Mouse (Mus musculus) forebrain, postnatal 0 days (tissue): ENCODE data around the gene Scly. TPM values are rescaled to one million over a fixed set of nuclear protein-coding genes. Genes with fewer than 3 reads are reported as not detected.

Source experiments
- ATAC-seq: fragments of 200-750 bp; cut with Nextera tagmentation; 2 replicates; pipeline ENCODE4 v1.8.0; 2017; ENCODE audit warnings: mild to moderate bottlenecking, moderate library complexity
- DNase-seq: peaks from one replicate; pipeline ENCODE4 v3.0.0-alpha.2; 2015
- H3K27ac ChIP-seq: fragments of 300-500 bp; sonication (generic); 2 replicates; pipeline ENCODE4 v1.5.1; 2014; ENCODE audit warnings: low read depth, mild to moderate bottlenecking, antibody characterized with exemption, low read length, moderate library complexity, mixed read lengths
- H3K27me3 ChIP-seq: fragments of 300-500 bp; sonication (generic); 2 replicates; pipeline ENCODE4 v1.6.1; 2014; ENCODE audit warnings: mild to moderate bottlenecking, low read length, mixed read lengths; ENCODE audit not compliant: insufficient read depth
- H3K36me3 ChIP-seq: fragments of 300-500 bp; sonication (generic); 2 replicates; pipeline ENCODE4 v1.6.1; 2014; ENCODE audit warnings: mild to moderate bottlenecking, moderate library complexity; ENCODE audit not compliant: insufficient read depth
- H3K4me1 ChIP-seq: fragments of 300-500 bp; sonication (generic); 2 replicates; pipeline ENCODE4 v1.6.1; 2014; ENCODE audit warnings: antibody characterized with exemption; ENCODE audit not compliant: insufficient read depth
- H3K4me2 ChIP-seq: fragments of 300-500 bp; sonication (generic); 2 replicates; pipeline ENCODE4 v1.6.1; 2014; ENCODE audit warnings: low read depth, mild to moderate bottlenecking, moderate library complexity
- H3K4me3 ChIP-seq: fragments of 300-500 bp; sonication (generic); 2 replicates; pipeline ENCODE4 v1.5.1; 2014; ENCODE audit warnings: low read depth, low read length, mixed read lengths
- H3K9ac ChIP-seq: fragments of 300-500 bp; sonication (generic); 2 replicates; pipeline ENCODE4 v1.6.1; 2014; ENCODE audit warnings: mild to moderate bottlenecking
- H3K9me3 ChIP-seq: fragments of 300-500 bp; sonication (generic); 2 replicates; pipeline ENCODE4 v1.6.1; 2016; ENCODE audit warnings: low read length
- CTCF ChIP-seq: sonication (generic); IDR thresholded peaks from 2 replicates; pipeline ENCODE4 v1.5.1; 2016; ENCODE audit warnings: antibody characterized with exemption, control low read depth, low read depth
- WGBS: fragments of 180-500 bp; shearing (Covaris S2); extraction: QIAGEN DNeasy Blood & Tissue Kit; methylation state at CpG from one replicate; pipeline ENCODE4 v1.1.7; 2014; 5-methylcytosine and 5-hydroxymethylcytosine counted together
- polyA plus RNA-seq: library from polyadenylated mRNA; unstranded; fragments of >200 nt; fragmentation: Nextera tagmentation; extraction: Ambion mirVana; gene quantifications from 2 replicates; pipeline ENCODE4 v1.2.1, GENCODE M21; 2015
- total RNA-seq: library from RNA; depleted of rRNA; stranded (reverse); fragments of >200 nt; gene quantifications from 2 replicates; pipeline ENCODE4 v1.2.3, GENCODE M21; 2014

The Scly gene
- total and polyA plus RNA-seq, 2 experiments from 2014 or later, result 6.4 to 8.7 TPM

- Histone ChIP-seq H3K36me3 (0 out of 2 replicates have a peak, but pooled peaks cover 3% of the 10 kb centered on the region), H3K4me1 (no peaks in the 10 kb centered on the region), H3K27me3 (no peaks in the 10 kb centered on the region), H3K9me3 (no peaks in the 10 kb centered on the region), H3K9ac (no peak overlapping the region), H3K4me2 (no peak overlapping the region), H3K4me3 (no peak overlapping the region), H3K27ac (no peak overlapping the region)
- no peak for DNase-seq
- no peak for ATAC-seq
- TF ChIP-seq CTCF, result no peak
Measured at GRCm38 (mm10) chr1:91257918-91258317, 40.2 kb upstream of the Scly start.

GRCm38 (mm10) chr1:91259794-91260193, 38.3 kb upstream of the Scly start:
- no peak overlapping the region for H3K9ac ChIP-seq
- 89% methylated on average over 5 of the region's 5 CpGs for WGBS
- H3K4me1 ChIP-seq, result no peaks in the 10 kb centered on the region
- H3K36me3 ChIP-seq, result 0 out of 2 replicates have a peak, but pooled peaks cover 3% of the 10 kb centered on the region
- H3K4me3 ChIP-seq, result no peak overlapping the region
- no peak for ATAC-seq
- no peak for DNase-seq
- no peak for TF ChIP-seq CTCF
- no peaks in the 10 kb centered on the region for H3K9me3 ChIP-seq
- no peaks in the 10 kb centered on the region for H3K27me3 ChIP-seq
- H3K27ac ChIP-seq, result no peak overlapping the region
- no peak overlapping the region for H3K4me2 ChIP-seq

- no peaks in the 10 kb centered on the region for H3K4me1 ChIP-seq
- DNase-seq (no peak), ATAC-seq (no peak)
- H3K27me3 ChIP-seq, result no peaks in the 10 kb centered on the region
- TF ChIP-seq CTCF, result no peak
- no peaks in the 10 kb centered on the region for H3K9me3 ChIP-seq
- no peak overlapping the region for H3K4me2 ChIP-seq
- H3K36me3 ChIP-seq, result peaks cover 15% of the 10 kb centered on the region
- H3K27ac ChIP-seq, result no peak overlapping the region
- H3K4me3 ChIP-seq, result no peak overlapping the region
- WGBS, result 96% methylated on average over 7 of the region's 7 CpGs
- no peak overlapping the region for H3K9ac ChIP-seq
Measured at GRCm38 (mm10) chr1:91262508-91262907, 35.6 kb upstream of the Scly start.

GRCm38 (mm10) chr1:91272260-91272659, 25.9 kb upstream of the Scly start:
- Histone ChIP-seq H3K9ac (no peak overlapping the region), H3K4me2 (no peak overlapping the region), H3K27me3 (no peaks in the 10 kb centered on the region), H3K4me3 (no peak overlapping the region), H3K36me3 (peaks cover 19% of the 10 kb centered on the region), H3K4me1 (no peaks in the 10 kb centered on the region), H3K27ac (no peak overlapping the region), H3K9me3 (no peaks in the 10 kb centered on the region)
- TF ChIP-seq CTCF, result no peak
- DNase-seq, result no peak
- ATAC-seq, result no peak
- WGBS, result 87% methylated on average over 2 of the region's 2 CpGs

GRCm38 (mm10) chr1:91276581-91276980, 21.6 kb upstream of the Scly start:
- WGBS, result 95% methylated on average over 4 of the region's 4 CpGs

GRCm38 (mm10) chr1:91277480-91277879, 20.7 kb upstream of the Scly start:
- Histone ChIP-seq H3K9me3 (no peaks in the 10 kb centered on the region), H3K4me3 (no peak overlapping the region), H3K4me1 (no peaks in the 10 kb centered on the region), H3K36me3 (peaks cover 52% of the 10 kb centered on the region), H3K9ac (no peak overlapping the region), H3K27ac (no peak overlapping the region), H3K27me3 (no peaks in the 10 kb centered on the region), H3K4me2 (no peak overlapping the region)
- DNase-seq (no peak), ATAC-seq (no peak)
- TF ChIP-seq CTCF, result no peak
- 89% methylated on average over 2 of the region's 2 CpGs for WGBS

More at GRCm38 (mm10) chr1:91276581-91276980, 21.6 kb upstream of the Scly start:
- DNase-seq, result no peak
- no peak for ATAC-seq
- no peak overlapping the region for H3K4me2 ChIP-seq
- no peaks in the 10 kb centered on the region for H3K4me1 ChIP-seq
- H3K9me3 ChIP-seq, result no peaks in the 10 kb centered on the region
- H3K27ac ChIP-seq, result no peak overlapping the region
- no peak overlapping the region for H3K4me3 ChIP-seq
- H3K27me3 ChIP-seq, result no peaks in the 10 kb centered on the region
- TF ChIP-seq CTCF, result no peak
- H3K36me3 ChIP-seq, result peaks cover 52% of the 10 kb centered on the region
- no peak overlapping the region for H3K9ac ChIP-seq

- Histone ChIP-seq H3K4me1 (no peaks in the 10 kb centered on the region), H3K27me3 (no peaks in the 10 kb centered on the region), H3K27ac (no peak overlapping the region), H3K36me3 (peaks cover 55% of the 10 kb centered on the region), H3K4me2 (no peak overlapping the region), H3K9ac (no peak overlapping the region), H3K4me3 (no peak overlapping the region), H3K9me3 (no peaks in the 10 kb centered on the region)
- ATAC-seq (no peak), DNase-seq (no peak)
- 97% methylated on average over 3 of the region's 3 CpGs for WGBS
- no peak for TF ChIP-seq CTCF
Measured at GRCm38 (mm10) chr1:91278410-91279119, 19.6 kb upstream of the Scly start.
